12 mouse cellular contexts compared by ENCODE assay signal in the genomic region with DNA sequence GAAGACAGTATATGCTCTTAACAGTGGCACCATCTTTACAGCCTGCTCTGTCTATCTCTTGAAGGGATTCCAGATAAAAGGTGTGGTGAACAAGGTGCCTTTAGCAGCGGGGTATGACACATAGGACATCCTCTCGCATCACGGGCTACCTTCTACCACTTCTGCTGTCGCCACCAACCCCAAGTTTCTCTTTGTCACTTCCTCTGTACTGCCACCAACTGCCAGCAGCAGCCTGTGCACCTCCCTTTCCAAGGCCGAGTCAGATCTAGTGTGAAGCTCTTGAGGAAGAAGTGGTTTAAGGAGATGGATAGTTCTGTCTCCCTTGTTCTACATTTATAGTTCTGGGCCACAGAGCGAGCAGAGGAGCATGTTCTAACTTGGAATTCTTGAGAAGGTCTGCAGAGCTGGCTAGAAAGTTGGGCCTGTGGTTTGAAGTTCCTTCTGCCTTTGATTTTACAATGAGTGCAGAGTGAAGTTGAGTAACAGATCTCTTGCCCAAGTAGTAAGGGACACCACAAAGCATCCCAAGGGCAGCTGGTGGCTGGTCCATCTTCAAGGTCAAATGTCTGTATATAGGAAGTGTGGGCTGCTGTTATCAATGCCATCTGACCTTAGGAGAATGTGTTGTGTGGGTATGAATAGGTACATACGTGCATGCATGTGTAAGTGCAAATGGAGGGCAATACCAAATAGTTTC. TPM values are rescaled to one million over a fixed set of nuclear protein-coding genes. Genes with fewer than 3 reads are reported as not detected.
DNase-seq lines count a peak whose midpoint lies in the region; ATAC-seq and TF ChIP-seq lines count a peak whose summit lies in the region.
"Had no signal": no experiment of that assay in that cellular context is flagged by ENCODE, and none has a peak within 500 bp of the region (broad histone marks: within the 10 kb centered on the region; RNA-seq: fewer than 3 reads in every experiment).

No protein-coding gene starts in this region.

- DNase-seq in liver = peak; percentile 14
- DNase-seq in liver, embryonic 11.5 days (ENCODE audit: low spot score) = no peak
- peak; percentile 64 to 67 for DNase-seq in natural killer cell, adult 2 months (ENCODE audit: low spot score in 2 of 2)
- DNase-seq in thymus, postnatal 14 days = peak; percentile 75
- no peak for DNase-seq in embryonic facial prominence, embryonic 10.5 days (ENCODE audit: low spot score)
- no peak for DNase-seq in forebrain, postnatal 0 days
- no peak for DNase-seq in heart, postnatal 14 days
- DNase-seq: cerebellum, postnatal 14 days; left cerebral cortex, postnatal 4 days; lung, postnatal 14 days had no signal

- H3K4me2 ChIP-seq in liver, embryonic 11.5 days = no peak overlapping the region
- H3K4me2 ChIP-seq in forebrain, postnatal 0 days (ENCODE audit: low read depth) = no peak overlapping the region
- H3K4me2 ChIP-seq: hindbrain, embryonic 15.5 days had no signal

- H3K9ac ChIP-seq in liver, embryonic 11.5 days (ENCODE audit: low read depth, low read length) = no peak overlapping the region
- no peak overlapping the region for H3K9ac ChIP-seq in forebrain, postnatal 0 days
- H3K9ac ChIP-seq: hindbrain, embryonic 15.5 days had no signal

- no peak overlapping the region for H3K27ac ChIP-seq in liver, embryonic 11.5 days (ENCODE audit: low read depth, low read length)
- no peak overlapping the region for H3K27ac ChIP-seq in embryonic facial prominence, embryonic 10.5 days (replicated peaks)
- H3K27ac ChIP-seq in forebrain, postnatal 0 days (ENCODE audit: low read depth, low read length) = no peak overlapping the region
- H3K27ac ChIP-seq: hindbrain, embryonic 15.5 days had no signal

- 38% methylated on average over 7 of the region's 7 CpGs for WGBS in liver, embryonic 11.5 days
- WGBS in embryonic facial prominence, embryonic 10.5 days = 82% methylated on average over 7 of the region's 7 CpGs
- WGBS in forebrain, postnatal 0 days = 88% methylated on average over 7 of the region's 7 CpGs

- H3K4me1 ChIP-seq in liver, embryonic 11.5 days (replicated peaks; ENCODE audit: control insufficient read depth, insufficient read depth, low read length) = no peaks in the 10 kb centered on the region
- H3K4me1 ChIP-seq in embryonic facial prominence, embryonic 10.5 days = no peaks in the 10 kb centered on the region
- no peaks in the 10 kb centered on the region for H3K4me1 ChIP-seq in forebrain, postnatal 0 days (ENCODE audit: insufficient read depth)
- H3K4me1 ChIP-seq: hindbrain, embryonic 15.5 days had no signal

- TF ChIP-seq CTCF in forebrain, postnatal 0 days (IDR thresholded peaks at IDR 0.05; ENCODE audit: low read depth) = no peak

- no peaks in the 10 kb centered on the region for H3K27me3 ChIP-seq in liver, embryonic 11.5 days (replicated peaks; ENCODE audit: control insufficient read depth, insufficient read depth, low read length)
- 0 out of 2 replicates have a peak, but pooled peaks cover 7% of the 10 kb centered on the region for H3K27me3 ChIP-seq in embryonic facial prominence, embryonic 10.5 days (replicated peaks; ENCODE audit: low read depth, poor library complexity, severe bottlenecking)
- no peaks in the 10 kb centered on the region for H3K27me3 ChIP-seq in forebrain, postnatal 0 days (ENCODE audit: insufficient read depth, low read length)
- H3K27me3 ChIP-seq: hindbrain, embryonic 15.5 days had no signal

- no peak overlapping the region for H3K4me3 ChIP-seq in liver, embryonic 11.5 days (ENCODE audit: low read depth, low read length)
- H3K4me3 ChIP-seq in embryonic facial prominence, embryonic 10.5 days = no peak overlapping the region
- no peak overlapping the region for H3K4me3 ChIP-seq in forebrain, postnatal 0 days (ENCODE audit: low read depth, low read length)
- H3K4me3 ChIP-seq: hindbrain, embryonic 15.5 days had no signal

- ATAC-seq in liver, embryonic 11.5 days (replicated peaks; ENCODE audit: low FRiP score) = no peak
- ATAC-seq in hematopoietic stem cell, adult 5-6 weeks (replicated peaks in 1 of 2; ENCODE audit: insufficient read depth in 1 of 2, low FRiP score in 2 of 2, low TSS enrichment in 1 of 2, low read depth in 1 of 2, poor library complexity in 2 of 2, severe bottlenecking in 2 of 2) = peak; percentile 97 to 98
- ATAC-seq in forebrain, postnatal 0 days = no peak

- intact Hi-C loops in heart, postnatal 14 days (cut with DNase I) = no loop called here

- H3K9me3 ChIP-seq in liver, embryonic 11.5 days (ENCODE audit: control insufficient read depth, low read length) = no peaks in the 10 kb centered on the region
- no peaks in the 10 kb centered on the region for H3K9me3 ChIP-seq in embryonic facial prominence, embryonic 10.5 days
- no peaks in the 10 kb centered on the region for H3K9me3 ChIP-seq in forebrain, postnatal 0 days (ENCODE audit: low read length)
- H3K9me3 ChIP-seq: hindbrain, embryonic 15.5 days had no signal

- no peaks in the 10 kb centered on the region for H3K36me3 ChIP-seq in liver, embryonic 11.5 days (ENCODE audit: control insufficient read depth, insufficient read depth, low read length)
- no peaks in the 10 kb centered on the region for H3K36me3 ChIP-seq in embryonic facial prominence, embryonic 10.5 days (replicated peaks)
- H3K36me3 ChIP-seq in forebrain, postnatal 0 days (ENCODE audit: insufficient read depth) = no peaks in the 10 kb centered on the region
- H3K36me3 ChIP-seq: hindbrain, embryonic 15.5 days had no signal

RNA-seq across cellular contexts. Expression of a gene that starts 30.2 kb away (rescaled TPM):
- polyA plus RNA-seq in liver, embryonic 11.5 days (2014; fragmentation: Nextera tagmentation; extraction: Ambion mirVana) = 156 and 171 TPM in 2 replicates
- 224 and 253 TPM in 2 replicates for total RNA-seq in hematopoietic stem cell, adult 5-6 weeks (2017)
- 168 and 182 TPM in 2 replicates for polyA plus RNA-seq in embryonic facial prominence, embryonic 10.5 days (2016; fragmentation: Nextera tagmentation; extraction: Ambion mirVana)
- 90.4 and 101 TPM in 2 replicates for total RNA-seq in forebrain, postnatal 0 days (2014; rRNA removed)
- polyA plus RNA-seq in forebrain, postnatal 0 days (2015; fragmentation: Nextera tagmentation; extraction: Ambion mirVana) = 128 and 130 TPM in 2 replicates
- 10 to 100 TPM; 53.1 to 56.4 TPM for total RNA-seq in heart, postnatal 14 days (2021)

Comparison
In these comparisons a context has a peak if more than half of its experiments do, and no peak if none do; other contexts are left out.
1. DNase-seq: peak in liver (single experiment), natural killer cell, adult 2 months (2 of 2) and thymus, postnatal 14 days (single experiment); none in liver, embryonic 11.5 days (single experiment), embryonic facial prominence, embryonic 10.5 days (single experiment), forebrain, postnatal 0 days (single experiment) and heart, postnatal 14 days (0 of 2).
2. ATAC-seq: peak in hematopoietic stem cell, adult 5-6 weeks (2 of 2); none in liver, embryonic 11.5 days (single experiment) and forebrain, postnatal 0 days (single experiment).